Mouse (Mus musculus): ENCODE measurements around the gene Glt8d2. TPM values are rescaled to one million over a fixed set of nuclear protein-coding genes. Genes with fewer than 3 reads are reported as not detected.
A peak's percentile ranks its signal among the peaks of the same experiment; 100 is the strongest.

Glt8d2 gene
- polyA plus RNA-seq, 1 experiment from 2014 or later, result 21.6 TPM

GRCm38 (mm10) chr10:82622671-82623552, 67.5 kb downstream of the Glt8d2 start, which contains the start of gene 1190007I07Rik:
1190007I07Rik (minus strand) TSS chr10:82623228.
- H3K4me1 ChIP-seq, result peaks cover 6% of the 10 kb centered on the region; the same call in 1 of the 2 replicates
- H3K4me3 ChIP-seq (replicated peaks), result peak within 1 kb of the TSS; percentile 73
- H3K27ac ChIP-seq (replicated peaks), result peak within 1 kb of the TSS; percentile 82
- H3K9me3 ChIP-seq (replicated peaks), result no peaks in the 10 kb centered on the region
- no peaks in the 10 kb centered on the region for H3K36me3 ChIP-seq
- H3K4me2 ChIP-seq (replicated peaks), result peak within 1 kb of the TSS; percentile 62
- under 1% methylated on average over 60 of the region's 61 CpGs for WGBS
- ATAC-seq (ENCODE audit: insufficient number of reproducible peaks, low FRiP score, low TSS enrichment, low read depth), result peak; percentile 86
- H3K27me3 ChIP-seq, result no peaks in the 10 kb centered on the region
- peak within 1 kb of the TSS; percentile 60 for H3K9ac ChIP-seq

- no peaks in the 10 kb centered on the region for H3K27me3 ChIP-seq
- H3K4me1 ChIP-seq, result peaks cover 6% of the 10 kb centered on the region; the same call in 1 of the 2 replicates
- H3K36me3 ChIP-seq, result no peaks in the 10 kb centered on the region
- WGBS, result 28% methylated on average over 9 of the region's 9 CpGs
- no peaks in the 10 kb centered on the region for H3K9me3 ChIP-seq (replicated peaks)
- H3K4me2 ChIP-seq (replicated peaks), result peak overlapping the region; percentile 62
- no peak overlapping the region for H3K27ac ChIP-seq (replicated peaks)
- peak overlapping the region; percentile 60 for H3K9ac ChIP-seq
- peak overlapping the region; percentile 73 for H3K4me3 ChIP-seq (replicated peaks)
- ATAC-seq (ENCODE audit: insufficient number of reproducible peaks, low FRiP score, low TSS enrichment, low read depth), result no peak
Measured at GRCm38 (mm10) chr10:82622235-82622634, 68.2 kb downstream of the Glt8d2 start.

Other genes with a start within 250 kb of the Glt8d2 start
- gene Gm1553, start 198.0 kb downstream of the Glt8d2 start, polyA plus RNA-seq (2015; fragmentation: Nextera tagmentation; extraction: Ambion mirVana), result not detected in 2 replicates
- 30.5 and 31.9 TPM in 2 replicates for gene 1190007I07Rik, start 67.4 kb downstream of the Glt8d2 start, polyA plus RNA-seq (2015; fragmentation: Nextera tagmentation; extraction: Ambion mirVana)
- gene Tdg, start 60.8 kb downstream of the Glt8d2 start, polyA plus RNA-seq (2015; fragmentation: Nextera tagmentation; extraction: Ambion mirVana), result 113 and 117 TPM in 2 replicates
- 45.8 and 46.6 TPM in 2 replicates for gene Hcfc2, start 5.5 kb upstream of the Glt8d2 start, polyA plus RNA-seq (2015; fragmentation: Nextera tagmentation; extraction: Ambion mirVana)
- 42.2 and 42.4 TPM in 2 replicates for gene Nfyb, start 73.5 kb upstream of the Glt8d2 start, polyA plus RNA-seq (2015; fragmentation: Nextera tagmentation; extraction: Ambion mirVana)
- gene Txnrd1, start 143.3 kb upstream of the Glt8d2 start, polyA plus RNA-seq (2015; fragmentation: Nextera tagmentation; extraction: Ambion mirVana), result 74.3 and 78.9 TPM in 2 replicates
- gene Eid3, start 176.0 kb upstream of the Glt8d2 start, polyA plus RNA-seq (2015; fragmentation: Nextera tagmentation; extraction: Ambion mirVana), result 0.55 and 0.65 TPM in 2 replicates